Mouse (Mus musculus) midbrain, postnatal 0 days (tissue): ENCODE measurements around the gene Clec2d. TPM values are rescaled to one million over a fixed set of nuclear protein-coding genes. Genes with fewer than 3 reads are reported as not detected.

Experiments
- ATAC-seq: fragments of 200-750 bp; cut with Nextera tagmentation; 2 replicates; pipeline ENCODE4 v1.8.0; 2017; ENCODE audit warnings: moderate number of reproducible peaks, mild to moderate bottlenecking, moderate TSS enrichment, moderate library complexity; ENCODE audit not compliant: low FRiP score
- DNase-seq: peaks from one replicate; pipeline ENCODE4 v3.0.0-alpha.2; 2015; ENCODE audit warnings: low spot score
- H3K27ac ChIP-seq: fragments of 300-500 bp; sonication (generic); 2 replicates; pipeline ENCODE4 v1.5.1; 2014; ENCODE audit warnings: low read depth, mild to moderate bottlenecking, low read length, mixed read lengths
- H3K27me3 ChIP-seq: fragments of 300-500 bp; sonication (generic); 2 replicates; pipeline ENCODE4 v1.6.1; 2014; ENCODE audit warnings: low read length, control low read depth, mixed read lengths; ENCODE audit not compliant: insufficient read depth
- H3K36me3 ChIP-seq: fragments of 300-500 bp; sonication (generic); 2 replicates; pipeline ENCODE4 v1.6.1; 2014; ENCODE audit warnings: low read length, control low read depth, mixed read lengths; ENCODE audit not compliant: insufficient read depth
- H3K4me1 ChIP-seq: fragments of 300-500 bp; sonication (generic); 2 replicates; pipeline ENCODE4 v1.6.1; 2014; ENCODE audit warnings: mild to moderate bottlenecking, control low read depth, antibody characterized with exemption, low read length, mixed read lengths; ENCODE audit not compliant: insufficient read depth
- H3K4me2 ChIP-seq: fragments of 300-500 bp; sonication (generic); 2 replicates; pipeline ENCODE4 v1.6.1; 2014; ENCODE audit warnings: low read depth, mild to moderate bottlenecking, low read length, mixed read lengths; ENCODE audit not compliant: poor library complexity, severe bottlenecking
- H3K4me3 ChIP-seq: fragments of 300-500 bp; sonication (generic); 2 replicates; pipeline ENCODE4 v1.5.1; 2014; ENCODE audit warnings: low read depth, mild to moderate bottlenecking, low read length, moderate library complexity
- H3K9ac ChIP-seq: fragments of 300-500 bp; sonication (generic); replicated peaks from 2 replicates; pipeline ENCODE4 v1.6.1; 2014; ENCODE audit warnings: mild to moderate bottlenecking, low read length, moderate library complexity, mixed read lengths; ENCODE audit not compliant: poor library complexity, severe bottlenecking
- H3K9me3 ChIP-seq: fragments of 300-500 bp; sonication (generic); 2 replicates; pipeline ENCODE4 v1.6.1; 2016; ENCODE audit warnings: low read length, control low read depth
- CTCF ChIP-seq: IDR thresholded peaks from 2 replicates; pipeline ENCODE4 v1.5.1; 2016; ENCODE audit warnings: antibody characterized with exemption, mild to moderate bottlenecking
- WGBS: fragments of 180-500 bp; shearing (Covaris S2); extraction: QIAGEN DNeasy Blood & Tissue Kit; methylation state at CpG from one replicate; pipeline ENCODE4 v1.1.7; 2014; 5-methylcytosine and 5-hydroxymethylcytosine counted together
- microRNA-seq: library from miRNA; unstranded; fragments of <30 nt; microRNA quantifications from one replicate; pipeline ENCODE4, GENCODE M21; 2016; ENCODE audit warnings: borderline number of aligned reads
- polyA plus RNA-seq: library from polyadenylated mRNA; unstranded; fragments of >200 nt; fragmentation: Nextera tagmentation; extraction: Ambion mirVana; gene quantifications from 2 replicates; pipeline ENCODE4 v1.2.1, GENCODE M21; 2015
- total RNA-seq: library from RNA; depleted of rRNA; stranded (reverse); fragments of >200 nt; gene quantifications from 2 replicates; pipeline ENCODE4 v1.2.3, GENCODE M21; 2014; rRNA removed

Clec2d gene
- total and polyA plus RNA-seq, 2 experiments from 2014 or later: 12.9 TPM; not detected in 1

- no peaks in the 10 kb centered on the region for H3K36me3 ChIP-seq
- no peak overlapping the region for H3K4me3 ChIP-seq
- no peak overlapping the region for H3K4me2 ChIP-seq
- no peaks in the 10 kb centered on the region for H3K4me1 ChIP-seq
- no peak for DNase-seq
- no peaks in the 10 kb centered on the region for H3K9me3 ChIP-seq
- no peaks in the 10 kb centered on the region for H3K27me3 ChIP-seq
- 91% methylated on average over 6 of the region's 6 CpGs for WGBS
- no peak overlapping the region for H3K27ac ChIP-seq
- no peak overlapping the region for H3K9ac ChIP-seq
- no peak for ATAC-seq
- TF ChIP-seq CTCF: no peak
Measured at GRCm38 (mm10) chr6:129233366-129233954, 53.0 kb downstream of the Clec2d start.

- no peak for DNase-seq
- TF ChIP-seq CTCF: no peak
- no peak overlapping the region for H3K27ac ChIP-seq
- no peak overlapping the region for H3K4me2 ChIP-seq
- 91% methylated on average over 13 of the region's 18 CpGs for WGBS
- ATAC-seq: no peak
- H3K4me3 ChIP-seq: no peak overlapping the region
- H3K36me3 ChIP-seq: no peaks in the 10 kb centered on the region
- no peaks in the 10 kb centered on the region for H3K4me1 ChIP-seq
- no peak overlapping the region for H3K9ac ChIP-seq
- H3K27me3 ChIP-seq: no peaks in the 10 kb centered on the region
- no peaks in the 10 kb centered on the region for H3K9me3 ChIP-seq
Measured at GRCm38 (mm10) chr6:129233955-129234369, 53.5 kb downstream of the Clec2d start.

GRCm38 (mm10) chr6:129234456-129235360, 54.3 kb downstream of the Clec2d start:
- no peak for DNase-seq
- Histone ChIP-seq H3K27ac (no peak overlapping the region), H3K4me1 (no peaks in the 10 kb centered on the region)

GRCm38 (mm10) chr6:129235855-129236461, 55.5 kb downstream of the Clec2d start:
- WGBS: 82% methylated on average over 5 of the region's 5 CpGs

More at GRCm38 (mm10) chr6:129234456-129235360, 54.3 kb downstream of the Clec2d start:
- no peak for TF ChIP-seq CTCF
- H3K27me3 ChIP-seq: no peaks in the 10 kb centered on the region
- H3K4me3 ChIP-seq: no peak overlapping the region
- H3K9ac ChIP-seq: no peak overlapping the region
- WGBS: 78% methylated on average over 8 of the region's 8 CpGs
- H3K36me3 ChIP-seq: no peaks in the 10 kb centered on the region
- H3K9me3 ChIP-seq: no peaks in the 10 kb centered on the region
- H3K4me2 ChIP-seq: no peak overlapping the region
- ATAC-seq: no peak

More at GRCm38 (mm10) chr6:129235855-129236461, 55.5 kb downstream of the Clec2d start:
- H3K4me3 ChIP-seq: no peak overlapping the region
- no peaks in the 10 kb centered on the region for H3K36me3 ChIP-seq
- H3K4me1 ChIP-seq: no peaks in the 10 kb centered on the region
- H3K27me3 ChIP-seq: no peaks in the 10 kb centered on the region
- TF ChIP-seq CTCF: no peak
- H3K4me2 ChIP-seq: no peak overlapping the region
- no peak overlapping the region for H3K9ac ChIP-seq
- no peak overlapping the region for H3K27ac ChIP-seq
- ATAC-seq (no peak), DNase-seq (no peak)
- no peaks in the 10 kb centered on the region for H3K9me3 ChIP-seq

Small RNA genes within 50 kb of the gene (microRNA-seq; reads per million reads assigned to microRNA genes)
- gene Gm27514: not detected

Other genes with a start within 250 kb of the Clec2d start
- not detected in 2 replicates for gene Clec2g, start 246.2 kb upstream of the Clec2d start, total RNA-seq
- gene Clec2g, start 246.2 kb upstream of the Clec2d start, polyA plus RNA-seq: not detected in 2 replicates
- 0.19 and 0.93 TPM in 2 replicates for gene Klrb1f, start 134.7 kb upstream of the Clec2d start, total RNA-seq
- 0.42 and 0.46 TPM in 2 replicates for gene Klrb1f, start 134.7 kb upstream of the Clec2d start, polyA plus RNA-seq
- not detected in 2 replicates for gene Clec2e, start 79.7 kb upstream of the Clec2d start, total RNA-seq
- gene Clec2e, start 79.7 kb upstream of the Clec2d start, polyA plus RNA-seq: not detected in 2 replicates
- not detected in 2 replicates for gene Cd69, start 94.8 kb downstream of the Clec2d start, total RNA-seq
- gene Cd69, start 94.8 kb downstream of the Clec2d start, polyA plus RNA-seq: not detected in 2 replicates
- not detected in 2 replicates for gene 4922502D21Rik, start 151.2 kb downstream of the Clec2d start, total RNA-seq
- gene 4922502D21Rik, start 151.2 kb downstream of the Clec2d start, polyA plus RNA-seq: not detected in 2 replicates
- 0.33 TPM in 1 of 2 replicates, not detected in the other for gene Clec12a, start 162.1 kb downstream of the Clec2d start, total RNA-seq
- 0.29 and 0.49 TPM in 2 replicates for gene Clec12a, start 162.1 kb downstream of the Clec2d start, polyA plus RNA-seq
- not detected in 2 replicates for gene Clec12b, start 205.3 kb downstream of the Clec2d start, total RNA-seq
- gene Clec12b, start 205.3 kb downstream of the Clec2d start, polyA plus RNA-seq: 0.23 and 0.37 TPM in 2 replicates
- gene Clec1b, start 216.7 kb downstream of the Clec2d start, total RNA-seq: not detected in 2 replicates
- gene Clec1b, start 216.7 kb downstream of the Clec2d start, polyA plus RNA-seq: 0.46 and 0.61 TPM in 2 replicates
- not detected in 2 replicates for gene Clec9a, start 228.2 kb downstream of the Clec2d start, total RNA-seq
- gene Clec9a, start 228.2 kb downstream of the Clec2d start, polyA plus RNA-seq: 0.07 and 0.44 TPM in 2 replicates